Mouse (Mus musculus) ES-E14 (cell line): ENCODE measurements around the gene Tmem222.

Experiments
- HCFC1 ChIP-seq: IDR thresholded peaks from 2 replicates; pipeline ENCODE4 v1.6.1; 2012; ENCODE audit warnings: low read length, inconsistent platforms, borderline replicate concordance; ENCODE audit not compliant: insufficient read depth
- MAFK ChIP-seq: IDR thresholded peaks from 2 replicates; pipeline ENCODE4 v1.6.1; 2014; ENCODE audit warnings: mild to moderate bottlenecking, low read depth, low read length, inconsistent platforms; ENCODE audit not compliant: insufficient read depth
- ZC3H11A ChIP-seq: IDR thresholded peaks from 2 replicates; pipeline ENCODE4 v1.6.1; 2012; ENCODE audit warnings: low read depth, mild to moderate bottlenecking, inconsistent platforms, low read length, borderline replicate concordance
- ZNF384 ChIP-seq: IDR thresholded peaks from 2 replicates; pipeline ENCODE4 v1.6.1; 2012; ENCODE audit warnings: low read depth, low read length, inconsistent platforms

- TF ChIP-seq ZNF384 (no peak), MAFK (no peak), ZC3H11A (no peak), HCFC1 (no peak)
Measured at GRCm38 (mm10) chr4:133297360-133297759, 19.8 kb upstream of the Tmem222 start.
